Mouse (Mus musculus): ENCODE results near the gene Slc22a13.

DNA sequence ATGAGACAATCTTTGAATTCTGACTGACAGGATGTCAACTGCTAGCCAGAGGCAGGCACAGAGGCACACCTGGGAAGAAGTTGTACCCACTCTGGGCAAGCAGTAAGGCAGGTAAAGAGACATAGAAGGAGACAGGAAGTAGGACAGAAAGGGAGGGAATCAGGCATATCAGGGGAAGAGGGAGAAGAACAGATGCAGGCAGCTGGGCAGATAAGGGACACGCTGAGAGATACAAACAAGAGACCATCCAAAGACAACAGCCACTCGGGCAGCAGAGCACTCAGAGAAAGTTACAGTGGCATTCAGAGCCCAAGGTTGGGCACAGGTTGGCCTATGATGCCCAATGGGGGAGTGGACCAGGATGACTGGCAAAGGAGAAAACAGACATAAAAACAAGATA is 21.9 kb upstream of the Slc22a13 start:
- TF ChIP-seq CTCF (IDR thresholded peaks at IDR 0.05; ENCODE audit: borderline replicate concordance, extremely low read depth, insufficient read depth, insufficient read length) (no peak), POLR2A (IDR thresholded peaks at IDR 0.05; ENCODE audit: borderline replicate concordance, extremely low read depth, insufficient read depth, insufficient read length, poor library complexity, severe bottlenecking) (no peak)

Measured in brain, embryonic 14.5 days (tissue).